Mouse (Mus musculus): Measurements from ENCODE around the gene Pgm2. TPM values are rescaled to one million over a fixed set of nuclear protein-coding genes. Genes with fewer than 3 reads are reported as not detected.

The Pgm2 gene
- polyA plus RNA-seq, 1 experiment from 2014 or later = 25.4 TPM

GRCm38 (mm10) chr5:64162582-64162981 is 69.8 kb downstream of the Pgm2 start:
- 0 out of 2 replicates have a peak overlapping the region, but pooled peaks have one; percentile 39 for H3K27ac ChIP-seq
- H3K4me1 ChIP-seq (replicated peaks) = peaks cover 64% of the 10 kb centered on the region
- H3K9ac ChIP-seq = no peak overlapping the region
- H3K36me3 ChIP-seq = no peaks in the 10 kb centered on the region
- H3K4me2 ChIP-seq = peak overlapping the region; percentile 99; the same call in 1 of the 2 replicates
- DNase-seq (no peak), ATAC-seq (ENCODE audit: low read depth) (no peak)
- no peaks in the 10 kb centered on the region for H3K9me3 ChIP-seq (replicated peaks)
- peaks cover 21% of the 10 kb centered on the region for H3K27me3 ChIP-seq
- WGBS (ENCODE audit: insufficient replicate concordance) = 75% methylated on average over 5 of the region's 5 CpGs
- no peak overlapping the region for H3K4me3 ChIP-seq (replicated peaks)

- H3K36me3 ChIP-seq = no peaks in the 10 kb centered on the region
- WGBS (ENCODE audit: insufficient replicate concordance) = 69% methylated on average over 3 of the region's 3 CpGs
- DNase-seq = no peak
- no peak overlapping the region for H3K4me2 ChIP-seq
- H3K27me3 ChIP-seq = peaks cover 9% of the 10 kb centered on the region
- H3K9ac ChIP-seq = no peak overlapping the region
- ATAC-seq (ENCODE audit: low read depth) = no peak
- peaks cover 56% of the 10 kb centered on the region for H3K4me1 ChIP-seq (replicated peaks)
- H3K27ac ChIP-seq = no peak overlapping the region
- no peaks in the 10 kb centered on the region for H3K9me3 ChIP-seq (replicated peaks)
- H3K4me3 ChIP-seq (replicated peaks) = no peak overlapping the region
Observed at GRCm38 (mm10) chr5:64164414-64164813, 71.7 kb downstream of the Pgm2 start.

GRCm38 (mm10) chr5:64165826-64166225 is 73.1 kb downstream of the Pgm2 start:
- H3K27ac ChIP-seq = no peak overlapping the region
- H3K4me1 ChIP-seq (replicated peaks) = peaks cover 54% of the 10 kb centered on the region
- no peaks in the 10 kb centered on the region for H3K9me3 ChIP-seq (replicated peaks)
- H3K27me3 ChIP-seq = no peaks in the 10 kb centered on the region; the same call in 1 of the 2 replicates
- H3K36me3 ChIP-seq = no peaks in the 10 kb centered on the region
- 68% methylated on average over 2 of the region's 2 CpGs for WGBS (ENCODE audit: insufficient replicate concordance)
- H3K4me2 ChIP-seq = no peak overlapping the region
- ATAC-seq (ENCODE audit: low read depth) (no peak), DNase-seq (no peak)
- no peak overlapping the region for H3K4me3 ChIP-seq (replicated peaks)
- no peak overlapping the region for H3K9ac ChIP-seq

DNA sequence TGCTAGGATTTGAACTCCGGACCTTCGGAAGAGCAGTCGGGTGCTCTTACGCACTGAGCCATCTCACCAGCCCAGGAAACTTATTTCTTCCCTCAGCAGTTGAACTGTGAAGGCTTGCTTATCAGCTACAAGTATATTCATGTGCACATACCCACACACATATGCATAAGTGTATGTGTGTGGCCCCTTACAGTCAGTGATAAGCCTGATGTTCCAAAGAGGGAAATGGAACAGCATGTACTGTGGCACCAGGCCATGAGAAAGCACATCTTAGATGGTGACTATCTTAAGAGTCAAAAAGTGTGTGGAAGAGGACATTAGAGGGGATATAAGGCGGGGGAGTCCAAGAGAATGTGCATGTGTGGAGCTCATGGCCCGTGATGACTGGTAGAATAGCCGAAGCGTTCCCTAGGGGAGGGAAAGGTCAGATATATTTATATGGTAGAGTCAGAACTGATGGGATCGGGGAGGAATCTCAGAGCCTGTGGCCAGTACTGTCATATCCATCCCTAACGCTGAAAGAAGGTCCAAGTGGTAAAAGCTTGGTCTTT is 76.3 kb downstream of the Pgm2 start:
- H3K9me3 ChIP-seq (replicated peaks) = no peaks in the 10 kb centered on the region
- H3K4me1 ChIP-seq (replicated peaks) = peaks cover 27% of the 10 kb centered on the region
- no peak for DNase-seq
- H3K4me3 ChIP-seq (replicated peaks) = no peak overlapping the region
- 81% methylated on average over 10 of the region's 10 CpGs for WGBS (ENCODE audit: insufficient replicate concordance)
- 0 out of 2 replicates have a peak overlapping the region, but pooled peaks have one; percentile 9 for H3K27ac ChIP-seq
- peak; percentile 62 for ATAC-seq (ENCODE audit: low read depth)
- no peaks in the 10 kb centered on the region for H3K27me3 ChIP-seq
- H3K4me2 ChIP-seq = no peak overlapping the region
- no peaks in the 10 kb centered on the region for H3K36me3 ChIP-seq
- no peak overlapping the region for H3K9ac ChIP-seq

DNA sequence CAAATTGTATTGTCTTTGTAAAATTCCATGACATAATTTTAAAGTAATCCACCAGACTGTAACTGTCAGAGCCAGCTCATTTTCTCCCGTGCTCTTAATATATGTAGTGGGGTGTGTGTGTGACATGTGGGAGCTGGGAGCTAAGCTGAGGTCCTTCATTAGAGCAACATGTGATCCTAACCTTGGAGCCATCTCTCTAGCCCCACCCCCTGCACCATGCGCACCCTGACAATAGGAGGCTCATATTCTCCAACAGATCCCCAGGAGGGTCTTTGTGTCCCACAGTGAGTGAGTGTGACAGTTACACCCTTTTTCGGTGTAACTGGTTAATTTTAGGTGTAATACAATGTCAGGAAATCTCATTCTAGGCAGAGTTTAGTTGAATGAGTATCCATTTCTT is 80.1 kb downstream of the Pgm2 start:
- no peaks in the 10 kb centered on the region for H3K36me3 ChIP-seq
- no peak overlapping the region for H3K9ac ChIP-seq
- H3K4me3 ChIP-seq (replicated peaks) = no peak overlapping the region
- ATAC-seq (ENCODE audit: low read depth) = no peak
- WGBS (ENCODE audit: insufficient replicate concordance) = 63% methylated on average over 3 of the region's 3 CpGs
- DNase-seq = no peak
- H3K4me1 ChIP-seq (replicated peaks) = peaks cover 20% of the 10 kb centered on the region
- H3K9me3 ChIP-seq (replicated peaks) = no peaks in the 10 kb centered on the region
- no peaks in the 10 kb centered on the region for H3K27me3 ChIP-seq
- no peak overlapping the region for H3K4me2 ChIP-seq
- H3K27ac ChIP-seq = no peak overlapping the region

GRCm38 (mm10) chr5:64173302-64173701 is 80.6 kb downstream of the Pgm2 start:
- H3K9ac ChIP-seq = no peak overlapping the region
- no peak overlapping the region for H3K4me3 ChIP-seq (replicated peaks)
- H3K36me3 ChIP-seq = no peaks in the 10 kb centered on the region
- no peaks in the 10 kb centered on the region for H3K9me3 ChIP-seq (replicated peaks)
- H3K4me2 ChIP-seq = no peak overlapping the region
- H3K27me3 ChIP-seq = no peaks in the 10 kb centered on the region
- H3K4me1 ChIP-seq (replicated peaks) = peaks cover 20% of the 10 kb centered on the region
- DNase-seq = no peak
- no peak for ATAC-seq (ENCODE audit: low read depth)
- 80% methylated on average over 16 of the region's 16 CpGs for WGBS (ENCODE audit: insufficient replicate concordance)
- H3K27ac ChIP-seq = no peak overlapping the region

- no peak for ATAC-seq (ENCODE audit: low read depth)
- H3K4me2 ChIP-seq = no peak overlapping the region
- no peak for DNase-seq
Observed at GRCm38 (mm10) chr5:64174429-64174935, 81.7 kb downstream of the Pgm2 start.

More at GRCm38 (mm10) chr5:64174429-64174935, 81.7 kb downstream of the Pgm2 start:
- no peak overlapping the region for H3K9ac ChIP-seq
- no peaks in the 10 kb centered on the region for H3K9me3 ChIP-seq (replicated peaks)
- no peak overlapping the region for H3K4me3 ChIP-seq (replicated peaks)
- H3K27ac ChIP-seq = no peak overlapping the region
- H3K27me3 ChIP-seq = no peaks in the 10 kb centered on the region
- 62% methylated on average over 5 of the region's 5 CpGs for WGBS (ENCODE audit: insufficient replicate concordance)
- peaks cover 9% of the 10 kb centered on the region for H3K4me1 ChIP-seq (replicated peaks)
- no peaks in the 10 kb centered on the region for H3K36me3 ChIP-seq

Small RNAs within 50 kb of the gene (microRNA-seq; reads per million reads assigned to microRNA genes)
- gene Gm22395 (not detected), gene Gm23967 (not detected)

Other genes starting within 250 kb of the Pgm2 start
- 7.0 and 9.1 TPM in 2 replicates for gene Rell1, start 124.1 kb upstream of the Pgm2 start, polyA plus RNA-seq (2015; fragmentation: Nextera tagmentation; extraction: Ambion mirVana)
- 7.0 and 10.2 TPM in 2 replicates for gene Tbc1d1, start 63.4 kb downstream of the Pgm2 start, polyA plus RNA-seq (2015; fragmentation: Nextera tagmentation; extraction: Ambion mirVana)